Mouse (Mus musculus) bone marrow macrophage, adult 2 months (primary cell): Measurements from ENCODE around the gene Rapgef2.

Experiments
- CTCF ChIP-seq: IDR thresholded peaks from 2 replicates; pipeline ENCODE4 v1.5.1; 2012; ENCODE audit warnings: low read depth, mild to moderate bottlenecking, low read length, moderate library complexity
- POLR2A ChIP-seq: IDR thresholded peaks from 2 replicates; pipeline ENCODE4 v1.6.1; 2012; ENCODE audit warnings: mild to moderate bottlenecking, low read depth, low read length, borderline replicate concordance

DNA sequence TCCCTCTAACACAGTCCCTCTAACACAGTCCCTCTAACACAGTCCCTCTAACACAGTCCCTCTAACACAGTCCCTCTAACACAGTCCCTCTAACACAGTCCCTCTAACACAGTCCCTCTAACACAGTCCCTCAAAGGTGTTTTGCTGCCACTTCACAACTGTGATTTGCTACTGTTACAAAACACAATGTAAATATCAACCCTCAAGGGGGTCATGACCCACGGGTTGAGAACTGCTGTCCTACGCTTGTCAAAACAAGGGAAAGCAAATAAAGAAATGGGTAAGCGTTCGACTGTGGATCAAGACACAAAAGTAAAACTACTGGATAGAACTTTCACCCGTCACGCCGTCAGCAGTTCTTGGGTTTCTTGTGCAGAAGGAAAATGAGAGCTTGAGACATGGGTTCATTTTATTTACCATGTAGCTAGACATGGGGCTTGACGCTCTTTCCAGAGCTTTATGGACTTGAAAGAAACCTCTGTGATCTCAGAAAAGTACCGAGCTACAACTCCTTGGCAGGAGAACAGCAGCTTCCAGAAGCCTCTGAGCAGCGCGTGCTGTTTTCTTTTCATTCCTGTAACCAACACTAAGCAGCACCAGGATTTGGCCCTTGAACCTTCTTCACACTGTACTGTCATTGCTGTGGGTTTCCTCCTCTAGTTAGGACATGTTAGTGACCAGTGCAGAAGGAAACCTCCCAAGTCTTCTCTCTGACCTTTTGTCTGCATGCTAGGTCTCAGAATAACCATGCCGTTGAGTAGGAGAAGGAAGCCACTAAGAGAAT is 43.2 kb downstream of the Rapgef2 start:
- TF ChIP-seq POLR2A (no peak), CTCF (no peak)
